Mouse (Mus musculus): ENCODE measurements around the gene Dhcr7. TPM values are rescaled to one million over a fixed set of nuclear protein-coding genes. Genes with fewer than 3 reads are reported as not detected.

The Dhcr7 gene
- polyA plus RNA-seq (2012; rRNA removed): 42.3 and 42.9 TPM in 2 replicates

DNA sequence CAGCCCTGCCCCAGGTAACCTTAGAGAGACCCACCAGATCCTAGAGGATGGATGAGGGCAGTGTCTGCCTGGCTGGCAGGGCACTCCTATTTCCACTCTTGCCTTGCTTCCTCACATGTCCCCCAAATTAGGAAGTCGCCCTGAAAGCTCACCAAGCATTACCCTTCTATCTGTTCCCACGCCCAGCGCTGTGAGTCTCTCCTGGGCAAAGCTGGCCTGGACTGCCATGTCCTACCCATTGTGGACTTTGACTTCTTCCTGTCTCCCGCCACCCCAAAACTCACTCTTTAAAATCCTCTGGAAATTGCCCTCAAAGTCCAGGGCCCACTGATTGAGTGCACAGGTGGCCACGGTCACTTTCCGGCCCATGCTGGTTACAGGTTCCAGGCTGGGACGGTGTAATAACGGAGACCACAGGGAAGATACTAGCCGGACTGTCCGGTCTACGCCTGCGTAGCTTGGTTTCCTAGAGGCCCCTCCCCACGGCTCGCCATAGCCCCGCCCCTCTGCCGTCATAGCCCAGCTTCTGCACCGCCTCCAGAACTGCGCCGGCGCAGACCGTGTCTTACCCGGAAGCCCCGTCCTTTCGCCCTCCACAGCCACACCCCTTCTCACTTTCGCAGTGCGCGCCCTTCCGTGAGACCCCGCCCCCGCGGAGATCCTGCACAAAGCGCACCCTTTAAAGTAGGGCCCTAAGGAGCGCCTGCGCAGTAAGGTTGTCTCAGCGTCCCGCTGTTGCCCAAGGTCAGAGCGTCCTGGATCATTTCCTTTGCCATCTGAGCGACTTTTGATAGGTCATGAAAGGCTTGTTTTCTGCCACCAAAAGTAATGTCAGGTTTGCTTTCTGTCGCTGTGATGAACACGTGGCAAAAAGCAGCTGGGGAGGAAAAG, at the start of gene Dhcr7, which contains the start of gene Nadsyn1:
Gene Dhcr7 (plus strand): TSS at position 771 of the 891 bp plus-strand sequence.
Gene Nadsyn1 (minus strand): TSS at position 475 of the 891 bp plus-strand sequence.
- H3K36me3 ChIP-seq (ENCODE audit: control insufficient read depth, insufficient read depth, low read length): no peaks in the 10 kb centered on the region; the same call in 1 of the 2 replicates
- no peaks in the 10 kb centered on the region for H3K27me3 ChIP-seq (ENCODE audit: control insufficient read depth, insufficient read depth, low read length)
- peak within 1 kb of the TSS; percentile 89 for H3K4me3 ChIP-seq (ENCODE audit: control insufficient read depth, low read depth, low read length)
- H3K27ac ChIP-seq (ENCODE audit: control insufficient read depth, insufficient read depth, low read depth, low read length): peak within 1 kb of the TSS; percentile 76
- peaks cover 9% of the 10 kb centered on the region for H3K4me1 ChIP-seq (ENCODE audit: control insufficient read depth, insufficient read depth, low read length)
- TF ChIP-seq POLR2A (IDR thresholded peaks at IDR 0.05; ENCODE audit: control insufficient read depth, low read depth, low read length) (peak; percentile 78), CTCF (IDR thresholded peaks at IDR 0.05; ENCODE audit: control insufficient read depth, insufficient read depth, insufficient replicate concordance, low read depth, low read length) (no peak)

DNA sequence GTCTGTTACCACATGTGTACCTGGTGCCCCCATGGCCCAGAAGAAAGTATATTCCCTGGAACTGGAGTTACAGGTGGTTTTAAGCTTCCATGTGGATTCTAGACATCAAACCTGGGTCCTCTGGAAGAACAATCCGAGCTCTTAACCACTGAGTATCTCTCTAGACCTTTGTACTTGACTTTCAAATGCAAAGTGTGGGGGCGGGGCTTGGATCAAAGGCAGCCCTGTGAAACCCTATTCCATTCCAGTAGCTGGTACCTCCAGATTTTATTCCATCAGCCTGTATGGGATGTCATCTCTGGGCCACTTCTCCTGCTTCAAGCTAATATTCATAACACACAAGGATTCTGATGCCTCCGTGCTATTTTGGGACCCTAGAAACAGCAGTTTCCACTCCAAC, 46.8 kb upstream of the Dhcr7 start:
- TF ChIP-seq CTCF (IDR thresholded peaks at IDR 0.05; ENCODE audit: control insufficient read depth, insufficient read depth, insufficient replicate concordance, low read depth, low read length): no peak
- no peak for TF ChIP-seq POLR2A (IDR thresholded peaks at IDR 0.05; ENCODE audit: control insufficient read depth, low read depth, low read length)
- no peaks in the 10 kb centered on the region for H3K4me1 ChIP-seq (ENCODE audit: control insufficient read depth, insufficient read depth, low read length)
- peak overlapping the region; percentile 19 for H3K4me3 ChIP-seq (ENCODE audit: control insufficient read depth, low read depth, low read length)
- no peaks in the 10 kb centered on the region for H3K27me3 ChIP-seq (ENCODE audit: control insufficient read depth, insufficient read depth, low read length)
- no peak overlapping the region for H3K27ac ChIP-seq (ENCODE audit: control insufficient read depth, insufficient read depth, low read depth, low read length)
- H3K36me3 ChIP-seq (ENCODE audit: control insufficient read depth, insufficient read depth, low read length): no peaks in the 10 kb centered on the region

DNA sequence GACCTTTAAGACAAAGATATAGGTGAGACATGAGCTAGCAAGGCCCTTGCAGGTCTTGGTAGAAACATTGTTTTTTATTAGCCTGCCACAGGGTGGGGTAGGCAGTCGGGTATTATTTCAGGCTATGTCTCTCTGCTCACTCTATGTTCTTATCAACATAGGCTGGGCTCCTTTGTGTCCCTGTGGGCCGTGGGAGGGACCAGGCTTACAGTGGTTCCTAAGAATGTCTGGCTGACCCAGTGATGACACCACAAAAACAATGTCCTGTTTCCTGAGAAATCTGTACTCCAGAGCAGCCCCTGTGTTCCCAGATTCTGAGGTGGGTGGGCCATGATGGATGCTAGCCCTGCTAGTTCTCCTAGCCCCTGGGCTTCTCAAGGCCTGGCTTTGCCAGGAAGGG, 45.6 kb upstream of the Dhcr7 start:
- Histone ChIP-seq H3K27ac (ENCODE audit: control insufficient read depth, insufficient read depth, low read depth, low read length) (no peak overlapping the region), H3K4me1 (ENCODE audit: control insufficient read depth, insufficient read depth, low read length) (no peaks in the 10 kb centered on the region), H3K27me3 (ENCODE audit: control insufficient read depth, insufficient read depth, low read length) (no peaks in the 10 kb centered on the region), H3K36me3 (ENCODE audit: control insufficient read depth, insufficient read depth, low read length) (no peaks in the 10 kb centered on the region), H3K4me3 (ENCODE audit: control insufficient read depth, low read depth, low read length) (no peak overlapping the region)
- TF ChIP-seq POLR2A (IDR thresholded peaks at IDR 0.05; ENCODE audit: control insufficient read depth, low read depth, low read length) (no peak), CTCF (IDR thresholded peaks at IDR 0.05; ENCODE audit: control insufficient read depth, insufficient read depth, insufficient replicate concordance, low read depth, low read length) (no peak)

DNA sequence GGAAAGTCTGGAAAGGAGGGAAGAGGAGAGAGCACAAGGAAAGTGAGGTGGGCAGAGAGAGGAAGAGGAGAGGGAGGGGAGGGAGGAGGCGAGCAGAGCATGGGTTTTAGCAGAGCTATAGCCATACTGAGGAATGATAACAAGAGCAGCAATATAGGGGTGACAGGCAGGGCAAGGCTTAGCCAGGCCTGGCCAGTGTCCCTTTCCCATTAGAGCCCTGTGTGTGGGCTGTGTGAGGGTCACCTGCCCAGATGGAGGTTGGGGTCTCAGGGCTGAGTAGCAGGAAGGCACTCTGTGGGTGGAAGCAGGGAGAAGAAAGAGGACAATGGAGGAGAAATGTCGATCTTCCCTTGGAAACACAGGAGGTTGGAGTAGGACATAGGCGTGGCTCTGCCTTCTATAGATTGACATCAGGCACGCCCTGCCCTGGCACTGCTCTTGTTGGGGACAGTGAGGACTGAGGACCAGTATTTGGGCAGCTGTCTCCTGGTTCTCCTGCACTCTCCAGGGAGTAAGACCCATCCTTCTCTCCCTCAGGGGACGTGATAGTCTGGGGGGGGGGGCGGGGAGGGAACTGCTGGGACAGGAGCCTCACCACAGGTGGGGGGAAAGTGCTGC, 39.5 kb upstream of the Dhcr7 start:
- no peaks in the 10 kb centered on the region for H3K36me3 ChIP-seq (ENCODE audit: control insufficient read depth, insufficient read depth, low read length)
- no peak overlapping the region for H3K27ac ChIP-seq (ENCODE audit: control insufficient read depth, insufficient read depth, low read depth, low read length)
- no peak overlapping the region for H3K4me3 ChIP-seq (ENCODE audit: control insufficient read depth, low read depth, low read length)
- H3K4me1 ChIP-seq (ENCODE audit: control insufficient read depth, insufficient read depth, low read length): peaks cover 9% of the 10 kb centered on the region; the same call in 1 of the 2 replicates
- no peaks in the 10 kb centered on the region for H3K27me3 ChIP-seq (ENCODE audit: control insufficient read depth, insufficient read depth, low read length)
- TF ChIP-seq CTCF (IDR thresholded peaks at IDR 0.05; ENCODE audit: control insufficient read depth, insufficient read depth, insufficient replicate concordance, low read depth, low read length): no peak
- no peak for TF ChIP-seq POLR2A (IDR thresholded peaks at IDR 0.05; ENCODE audit: control insufficient read depth, low read depth, low read length)

DNA sequence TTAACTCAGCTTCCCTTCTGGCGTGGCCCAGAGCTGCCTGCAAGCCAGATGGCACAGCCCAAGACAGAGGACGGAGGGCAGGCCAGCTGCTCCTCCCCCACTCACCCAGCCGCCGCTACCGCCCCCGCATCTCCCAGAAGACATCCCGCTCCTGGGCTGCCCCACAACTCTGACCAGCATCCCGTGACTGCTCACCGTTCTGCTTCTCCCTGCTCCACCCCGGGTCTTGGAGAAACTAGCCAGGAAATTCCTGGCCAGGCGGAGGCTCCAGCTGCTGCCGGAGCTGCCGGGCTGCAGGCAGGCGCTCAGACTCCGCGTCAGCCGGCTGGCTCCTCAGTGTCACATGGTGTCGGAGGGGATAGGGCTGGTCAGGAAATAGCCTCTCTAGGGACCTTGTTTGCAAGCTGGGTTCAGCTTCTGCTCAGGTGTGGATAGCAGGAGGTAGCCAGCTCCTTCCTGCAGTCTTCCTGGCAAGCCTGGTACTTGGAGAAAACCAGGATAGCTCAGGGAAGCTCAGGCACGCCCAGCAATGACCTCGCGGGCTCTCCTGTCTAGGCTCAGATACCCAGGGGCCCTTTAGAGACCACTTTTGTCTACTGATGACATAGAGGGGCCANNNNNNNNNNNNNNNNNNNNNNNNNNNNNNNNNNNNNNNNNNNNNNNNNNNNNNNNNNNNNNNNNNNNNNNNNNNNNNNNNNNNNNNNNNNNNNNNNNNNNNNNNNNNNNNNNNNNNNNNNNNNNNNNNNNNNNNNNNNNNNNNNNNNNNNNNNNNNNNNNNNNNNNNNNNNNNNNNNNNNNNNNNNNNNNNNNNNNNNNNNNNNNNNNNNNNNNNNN, 38.7 kb upstream of the Dhcr7 start, which contains the start of gene Mrgpre:
Gene Mrgpre (minus strand): TSS at position 505 of the 834 bp plus-strand sequence.
- peak within 1 kb of the TSS; percentile 53 for H3K4me3 ChIP-seq (ENCODE audit: control insufficient read depth, low read depth, low read length)
- H3K27ac ChIP-seq (ENCODE audit: control insufficient read depth, insufficient read depth, low read depth, low read length): no peak within 1 kb of the TSS
- H3K4me1 ChIP-seq (ENCODE audit: control insufficient read depth, insufficient read depth, low read length): peaks cover 9% of the 10 kb centered on the region; the same call in 1 of the 2 replicates
- H3K36me3 ChIP-seq (ENCODE audit: control insufficient read depth, insufficient read depth, low read length): no peaks in the 10 kb centered on the region
- no peak for TF ChIP-seq CTCF (IDR thresholded peaks at IDR 0.05; ENCODE audit: control insufficient read depth, insufficient read depth, insufficient replicate concordance, low read depth, low read length)
- no peaks in the 10 kb centered on the region for H3K27me3 ChIP-seq (ENCODE audit: control insufficient read depth, insufficient read depth, low read length)

DNA sequence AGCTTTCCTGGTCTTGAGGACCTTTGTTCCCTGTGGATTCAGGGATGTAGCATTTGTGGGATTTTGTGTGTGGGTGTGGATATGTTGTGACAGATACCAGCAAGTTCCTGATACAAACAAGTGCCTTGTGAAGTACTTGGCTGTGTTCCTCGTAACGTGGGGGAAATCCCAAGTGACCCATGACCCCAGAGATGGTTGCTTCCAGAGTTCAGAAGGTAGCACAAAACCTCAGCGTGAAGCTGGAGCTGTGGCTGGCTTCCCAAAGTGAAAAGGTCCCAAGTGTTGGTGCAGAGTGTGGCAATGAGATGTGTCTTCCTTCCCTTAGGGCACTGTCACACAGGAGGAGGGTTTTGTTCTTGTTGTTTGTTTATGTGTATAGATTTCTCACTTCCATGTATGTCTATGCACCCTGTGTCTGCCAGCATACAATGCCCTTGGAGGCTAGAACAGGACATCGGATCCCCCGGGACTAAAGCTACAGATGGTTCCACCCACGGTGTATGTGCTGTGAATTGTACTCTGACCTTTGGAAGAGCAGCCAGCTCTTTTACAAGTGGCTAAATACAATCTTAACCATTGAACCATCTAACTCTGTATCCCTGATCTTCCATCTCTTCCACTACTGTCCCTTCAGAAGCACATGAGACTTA, 30.5 kb upstream of the Dhcr7 start:
- Histone ChIP-seq H3K36me3 (ENCODE audit: control insufficient read depth, insufficient read depth, low read length) (no peaks in the 10 kb centered on the region; the same call in 1 of the 2 replicates), H3K4me1 (ENCODE audit: control insufficient read depth, insufficient read depth, low read length) (no peaks in the 10 kb centered on the region), H3K27me3 (ENCODE audit: control insufficient read depth, insufficient read depth, low read length) (no peaks in the 10 kb centered on the region), H3K27ac (ENCODE audit: control insufficient read depth, insufficient read depth, low read depth, low read length) (no peak overlapping the region), H3K4me3 (ENCODE audit: control insufficient read depth, low read depth, low read length) (no peak overlapping the region)
- TF ChIP-seq CTCF (IDR thresholded peaks at IDR 0.05; ENCODE audit: control insufficient read depth, insufficient read depth, insufficient replicate concordance, low read depth, low read length): no peak
- TF ChIP-seq POLR2A (IDR thresholded peaks at IDR 0.05; ENCODE audit: control insufficient read depth, low read depth, low read length): no peak

Measured in testis, adult 2 months (tissue).